Mouse (Mus musculus): ENCODE measurements around the gene Tlr7. TPM values are rescaled to one million over a fixed set of nuclear protein-coding genes. Genes with fewer than 3 reads are reported as not detected.

Tlr7 gene
- total and polyA plus RNA-seq, 3 experiments = 10.2 to 34.2 (median 27.9) TPM

GRCm38 (mm10) chrX:167329620-167330019 is 738 bp downstream of the Tlr7 start:
- Histone ChIP-seq H3K79me2 (replicated peaks; ENCODE audit: control insufficient read depth, extremely low read depth, insufficient read depth, poor library complexity, severe bottlenecking) (peaks cover 7% of the 10 kb centered on the region), H3K4me3 (replicated peaks in 1 of 3; ENCODE audit: low read depth in 2 of 3, low read length in 2 of 3, poor library complexity in 1 of 3) (peak overlapping the region; percentile 38 to 70 (median 52)), H3K4me2 (ENCODE audit: insufficient read depth, low read depth, poor library complexity, severe bottlenecking) (peak overlapping the region; percentile 89), H3K36me3 (replicated peaks in 1 of 2; ENCODE audit: control insufficient read depth in 1 of 2, insufficient read depth in 1 of 2, low read length in 1 of 2) (peaks cover 0 to 4% of the 10 kb centered on the region in 2 experiments), H3K9ac (ENCODE audit: insufficient read depth, low read depth) (peak overlapping the region; percentile 68), H3K27me3 (replicated peaks) (no peaks in the 10 kb centered on the region), H3K27ac (ENCODE audit: insufficient read depth, low read depth) (peak overlapping the region; percentile 52; the same call in 1 of the 2 replicates), H3K9me3 (replicated peaks; ENCODE audit: low read length) (no peaks in the 10 kb centered on the region), H3K4me1 (ENCODE audit: control insufficient read depth in 1 of 2, insufficient read depth in 2 of 2) (peaks cover 3 to 37% of the 10 kb centered on the region in 2 experiments; a peak in 3 of 4 replicates)
- in situ Hi-C loops (cut with MboI; ENCODE audit: low pct_ligation_motif_present, low pct_unique_long_range_greater_than_20kb, low sequenced_read_pairs) = no loop called here
- TF ChIP-seq MYC (IDR thresholded peaks at IDR 0.05; ENCODE audit: low read depth, low read length) = no peak
- no peak for TF ChIP-seq TBP (conservative IDR thresholded peaks at IDR 0.05; ENCODE audit: low read depth, low read length)
- no peak for TF ChIP-seq SMC3 (IDR thresholded peaks at IDR 0.05; ENCODE audit: low read depth, low read length)
- TF ChIP-seq RCOR1 (conservative IDR thresholded peaks at IDR 0.05; ENCODE audit: low read depth, low read length) = no peak
- TF ChIP-seq GABPA (IDR thresholded peaks at IDR 0.05; ENCODE audit: insufficient replicate concordance, low read depth, low read length) = no peak
- TF ChIP-seq ZMIZ1 (IDR thresholded peaks at IDR 0.05; ENCODE audit: low read depth, low read length) = no peak
- no peak for TF ChIP-seq MXI1 (IDR thresholded peaks at IDR 0.05; ENCODE audit: low read depth, low read length)
- no peak for TF ChIP-seq JUND (conservative IDR thresholded peaks at IDR 0.05; ENCODE audit: low read depth, low read length)
- no peak for TF ChIP-seq MAZ (IDR thresholded peaks at IDR 0.05; ENCODE audit: low read depth, low read length)
- no peak for TF ChIP-seq RAD21 (IDR thresholded peaks at IDR 0.05; ENCODE audit: low read depth, low read length)
- DNase-seq (ENCODE audit: extremely low read depth) = no peak
- dilution Hi-C loops (cut with MboI; ENCODE audit: extremely low pct_ligation_motif_present, extremely low pct_unique_long_range_greater_than_20kb, low sequenced_read_pairs) = no loop called here

DNA sequence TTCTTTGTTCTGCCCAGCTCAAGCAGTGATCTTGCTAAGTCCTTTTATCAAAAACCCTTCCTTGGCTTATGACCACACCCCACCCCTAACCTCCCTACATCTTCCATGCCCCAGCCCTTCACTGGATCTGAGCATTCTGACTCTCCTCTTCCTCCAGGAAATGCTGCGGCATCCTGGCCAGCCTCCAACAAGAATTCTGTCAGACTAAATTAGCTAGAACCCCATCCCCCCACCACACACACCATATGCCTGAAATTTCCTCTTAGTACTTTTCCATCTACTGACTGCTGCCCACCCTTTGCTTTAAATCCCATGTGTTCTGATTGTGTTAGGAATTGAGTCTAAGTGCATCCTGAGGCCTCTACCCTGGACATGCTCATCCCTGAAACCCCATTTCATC is 1.3 kb downstream of the Tlr7 start:
- no peaks in the 10 kb centered on the region for H3K27me3 ChIP-seq (replicated peaks)
- H3K4me2 ChIP-seq (ENCODE audit: insufficient read depth, low read depth, poor library complexity, severe bottlenecking) = peak overlapping the region; percentile 89
- H3K9me3 ChIP-seq (replicated peaks; ENCODE audit: low read length) = no peaks in the 10 kb centered on the region
- in situ Hi-C loops (cut with MboI; ENCODE audit: low pct_ligation_motif_present, low pct_unique_long_range_greater_than_20kb, low sequenced_read_pairs) (no loop called here), dilution Hi-C loops (cut with MboI; ENCODE audit: extremely low pct_ligation_motif_present, extremely low pct_unique_long_range_greater_than_20kb, low sequenced_read_pairs) (no loop called here)
- H3K27ac ChIP-seq (ENCODE audit: insufficient read depth, low read depth) = peak overlapping the region; percentile 66
- DNase-seq (ENCODE audit: extremely low read depth) = no peak
- TF ChIP-seq CHD2 (IDR thresholded peaks at IDR 0.05; ENCODE audit: low read length) = no peak
- no peak for TF ChIP-seq UBTF (IDR thresholded peaks at IDR 0.05; ENCODE audit: low read depth, low read length)
- TF ChIP-seq TBP (conservative IDR thresholded peaks at IDR 0.05; ENCODE audit: low read depth, low read length) = no peak
- TF ChIP-seq NELFE (IDR thresholded peaks at IDR 0.05; ENCODE audit: low read depth, low read length) = no peak
- TF ChIP-seq MAFK (IDR thresholded peaks at IDR 0.05; ENCODE audit: insufficient replicate concordance, low read length) = no peak
- TF ChIP-seq CHD1 (IDR thresholded peaks at IDR 0.05; ENCODE audit: low read depth, low read length) = peak; percentile 22; the same call in 1 of the 2 replicates
- H3K4me3 ChIP-seq (replicated peaks in 1 of 3; ENCODE audit: low read depth in 2 of 3, low read length in 2 of 3, poor library complexity in 1 of 3) = peak overlapping the region; percentile 37 to 70 (median 52)
- H3K79me2 ChIP-seq (replicated peaks; ENCODE audit: control insufficient read depth, extremely low read depth, insufficient read depth, poor library complexity, severe bottlenecking) = peaks cover 7% of the 10 kb centered on the region
- H3K9ac ChIP-seq (ENCODE audit: insufficient read depth, low read depth) = peak overlapping the region; percentile 68
- H3K36me3 ChIP-seq (replicated peaks in 1 of 2; ENCODE audit: control insufficient read depth in 1 of 2, insufficient read depth in 1 of 2, low read length in 1 of 2) = peaks cover 0 to 4% of the 10 kb centered on the region in 2 experiments
- peaks cover 3 to 32% of the 10 kb centered on the region in 2 experiments; a peak in 3 of 4 replicates for H3K4me1 ChIP-seq (ENCODE audit: control insufficient read depth in 1 of 2, insufficient read depth in 2 of 2)
